Mouse (Mus musculus) forebrain, embryonic 13.5 days (tissue): ENCODE results near the gene Gm7579. TPM values are rescaled to one million over a fixed set of nuclear protein-coding genes. Genes with fewer than 3 reads are reported as not detected.
"Not testable (repeated sequence)": the region's sequence is repeated elsewhere in the genome, so short reads cannot be mapped to it uniquely, and the experiment has no call there.

Experiments
- ATAC-seq: fragments of 200-750 bp; cut with Nextera tagmentation; 2 replicates; pipeline ENCODE4 v1.8.0; 2017
- H3K27ac ChIP-seq: fragments of 300-500 bp; sonication (generic); 2 replicates; pipeline ENCODE4 v1.5.1; 2015; ENCODE audit warnings: inconsistent platforms, mild to moderate bottlenecking, moderate library complexity
- H3K27me3 ChIP-seq: fragments of 300-500 bp; sonication (generic); 2 replicates; pipeline ENCODE4 v1.6.1; 2015; ENCODE audit warnings: mild to moderate bottlenecking, inconsistent platforms
- H3K36me3 ChIP-seq: fragments of 300-500 bp; sonication (generic); 2 replicates; pipeline ENCODE4 v1.6.1; 2015; ENCODE audit warnings: mild to moderate bottlenecking, inconsistent platforms; ENCODE audit not compliant: poor library complexity, severe bottlenecking
- H3K4me1 ChIP-seq: fragments of 300-500 bp; sonication (generic); 2 replicates; pipeline ENCODE4 v1.6.1; 2015; ENCODE audit warnings: inconsistent platforms
- H3K4me2 ChIP-seq: fragments of 300-500 bp; sonication (generic); 2 replicates; pipeline ENCODE4 v1.6.1; 2015; ENCODE audit warnings: inconsistent platforms, mild to moderate bottlenecking, moderate library complexity
- H3K4me3 ChIP-seq: fragments of 300-500 bp; sonication (generic); 2 replicates; pipeline ENCODE4 v1.5.1; 2015; ENCODE audit warnings: mild to moderate bottlenecking, inconsistent platforms
- H3K9ac ChIP-seq: fragments of 300-500 bp; sonication (generic); 2 replicates; pipeline ENCODE4 v1.6.1; 2015; ENCODE audit warnings: mild to moderate bottlenecking, inconsistent platforms
- H3K9me3 ChIP-seq: fragments of 300-500 bp; sonication (generic); replicated peaks from 2 replicates; pipeline ENCODE4 v1.6.1; 2016; ENCODE audit warnings: inconsistent platforms
- WGBS: fragments of 180-500 bp; shearing (Covaris S2); methylation state at CpG from one replicate; pipeline ENCODE4 v1.1.7; 2015; 5-methylcytosine and 5-hydroxymethylcytosine counted together
- polyA plus RNA-seq: library from polyadenylated mRNA; unstranded; fragments of >200 nt; fragmentation: Nextera tagmentation; extraction: Ambion mirVana; gene quantifications from 2 replicates; pipeline ENCODE4 v1.2.1, GENCODE M21; 2015

Gene Gm7579
- polyA plus RNA-seq, 1 experiment from 2014 or later: not detected

- Histone ChIP-seq H3K9ac (no peak overlapping the region), H3K4me2 (no peak overlapping the region), H3K4me3 (no peak overlapping the region), H3K36me3 (no peaks in the 10 kb centered on the region), H3K9me3 (no peaks in the 10 kb centered on the region), H3K27me3 (no peaks in the 10 kb centered on the region), H3K27ac (no peak overlapping the region), H3K4me1 (no peaks in the 10 kb centered on the region)
- 57% methylated on average over 2 of the region's 2 CpGs for WGBS
- ATAC-seq: no peak
These were observed 12.9 kb downstream of the Gm7579 start for GRCm38 (mm10) chr7:142224518-142224917.

- H3K4me3 ChIP-seq, H3K4me2 ChIP-seq, H3K27me3 ChIP-seq, H3K36me3 ChIP-seq, ATAC-seq, H3K27ac ChIP-seq, H3K4me1 ChIP-seq, H3K9me3 ChIP-seq, H3K9ac ChIP-seq: not testable (repeated sequence)
- 53% methylated on average over 3 of the region's 3 CpGs for WGBS
These were observed 18.2 kb downstream of the Gm7579 start, which contains the start of gene Krtap5-5 for GRCm38 (mm10) chr7:142229871-142230270. TSS of gene Krtap5-5 (minus strand) at chr7:142229971.

- ATAC-seq: no peak
- Histone ChIP-seq H3K27me3 (no peaks in the 10 kb centered on the region), H3K4me1 (no peaks in the 10 kb centered on the region), H3K9me3 (peaks cover 13% of the 10 kb centered on the region; the same call in 1 of the 2 replicates), H3K9ac (no peak overlapping the region), H3K36me3 (no peaks in the 10 kb centered on the region), H3K4me2 (no peak overlapping the region), H3K27ac (no peak overlapping the region), H3K4me3 (no peak overlapping the region)
- WGBS: 17% methylated on average over 1 of the region's 1 CpGs
These were observed 19.9 kb downstream of the Gm7579 start for GRCm38 (mm10) chr7:142231540-142231939.

GRCm38 (mm10) chr7:142240978-142241377 lies 29.3 kb downstream of the Gm7579 start, which contains the start of gene Gm40460:
TSS of gene Gm40460 (minus strand) at chr7:142241078.
- Histone ChIP-seq H3K36me3 (no peaks in the 10 kb centered on the region), H3K9me3 (peaks cover 3% of the 10 kb centered on the region; the same call in 1 of the 2 replicates), H3K4me3 (no peak within 1 kb of the TSS), H3K4me1 (no peaks in the 10 kb centered on the region), H3K27ac (no peak within 1 kb of the TSS), H3K9ac (no peak within 1 kb of the TSS), H3K27me3 (no peaks in the 10 kb centered on the region), H3K4me2 (no peak within 1 kb of the TSS)
- WGBS: 48% methylated on average over 2 of the region's 2 CpGs
- ATAC-seq: no peak

DNA sequence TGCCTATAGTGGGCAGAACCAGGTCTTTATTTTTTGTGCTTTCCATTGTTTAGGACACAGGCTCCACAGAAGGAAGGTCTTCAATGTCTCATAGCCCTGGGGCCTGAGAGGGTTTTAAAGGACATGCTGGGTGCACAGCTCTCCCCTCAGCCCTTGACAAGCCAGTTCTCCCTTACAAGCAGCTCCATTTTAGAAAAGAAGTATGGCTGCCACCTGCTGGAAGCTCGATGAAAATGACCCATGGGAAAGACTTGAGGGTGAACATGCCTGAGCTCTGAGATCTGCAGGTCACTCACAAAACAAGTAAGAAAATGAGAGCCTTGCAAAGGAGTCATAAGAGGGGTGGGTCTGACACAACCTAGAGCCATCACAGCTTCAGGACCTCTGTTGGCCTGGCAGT lies 38.2 kb downstream of the Gm7579 start:
- Histone ChIP-seq H3K36me3 (no peaks in the 10 kb centered on the region), H3K27ac (no peak overlapping the region), H3K4me1 (no peaks in the 10 kb centered on the region), H3K4me3 (no peak overlapping the region), H3K9me3 (no peaks in the 10 kb centered on the region), H3K4me2 (no peak overlapping the region), H3K27me3 (peaks cover 8% of the 10 kb centered on the region), H3K9ac (no peak overlapping the region)
- 0% methylated on average over 1 of the region's 1 CpGs for WGBS
- no peak for ATAC-seq

DNA sequence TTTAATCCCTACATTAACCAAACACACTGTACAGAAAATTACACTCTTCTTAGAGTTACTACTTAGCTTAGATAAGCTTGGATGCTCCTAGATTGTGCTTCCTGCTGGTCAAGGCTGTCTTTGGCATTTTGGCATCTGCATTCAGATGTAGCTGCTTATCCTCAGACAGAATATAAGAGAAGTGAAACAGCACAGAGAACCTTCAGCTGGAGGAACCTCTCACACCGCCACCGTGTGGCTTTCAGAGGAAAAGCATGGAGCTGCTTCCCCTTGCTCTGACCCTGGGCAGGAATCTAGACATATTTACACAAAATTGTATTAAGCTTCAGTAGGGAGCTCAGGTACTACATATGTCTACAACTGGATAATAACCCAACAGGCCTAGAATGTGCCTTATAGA lies 43.9 kb downstream of the Gm7579 start:
- no peaks in the 10 kb centered on the region for H3K9me3 ChIP-seq
- WGBS: 1% methylated on average over 2 of the region's 2 CpGs
- no peaks in the 10 kb centered on the region for H3K36me3 ChIP-seq
- H3K27me3 ChIP-seq: peaks cover 19% of the 10 kb centered on the region
- no peak overlapping the region for H3K9ac ChIP-seq
- no peak for ATAC-seq
- H3K4me3 ChIP-seq: no peak overlapping the region
- H3K4me1 ChIP-seq: no peaks in the 10 kb centered on the region
- no peak overlapping the region for H3K4me2 ChIP-seq
- H3K27ac ChIP-seq: no peak overlapping the region

GRCm38 (mm10) chr7:142258254-142258653 lies 46.6 kb downstream of the Gm7579 start, which contains the start of gene Gm2431:
TSS of gene Gm2431 (minus strand) at chr7:142258354.
- not testable (repeated sequence) for H3K9me3 ChIP-seq, H3K27ac ChIP-seq, ATAC-seq, H3K4me3 ChIP-seq, H3K4me1 ChIP-seq, H3K4me2 ChIP-seq, H3K9ac ChIP-seq, H3K36me3 ChIP-seq
- H3K27me3 ChIP-seq: 0 out of 2 replicates have a peak, but pooled peaks cover 12% of the 10 kb centered on the region
- WGBS: 74% methylated on average over 1 of the region's 1 CpGs

Other genes starting within 250 kb of the Gm7579 start
- gene Mob2, start 150.8 kb upstream of the Gm7579 start, polyA plus RNA-seq: 51.0 and 58.1 TPM in 2 replicates
- 44.1 and 55.6 TPM in 2 replicates for gene Dusp8, start 116.0 kb upstream of the Gm7579 start, polyA plus RNA-seq
- gene Gm45618, start 91.1 kb upstream of the Gm7579 start, polyA plus RNA-seq: not detected in 2 replicates
- not detected in 2 replicates for gene Gm39115, start 75.8 kb upstream of the Gm7579 start, polyA plus RNA-seq
- not detected in 2 replicates for gene Gm45337, start 67.3 kb upstream of the Gm7579 start, polyA plus RNA-seq
- gene Gm29735, start 54.7 kb upstream of the Gm7579 start, polyA plus RNA-seq: not detected in 2 replicates
- not detected in 2 replicates for gene Gm4553, start 46.1 kb upstream of the Gm7579 start, polyA plus RNA-seq
- gene Krtap5-2, start 35.9 kb upstream of the Gm7579 start, polyA plus RNA-seq: not detected in 2 replicates
- gene Gm10153, start 21.5 kb upstream of the Gm7579 start, polyA plus RNA-seq: not detected in 2 replicates
- gene Krtap5-3, start 10.5 kb upstream of the Gm7579 start, polyA plus RNA-seq: not detected in 2 replicates
- gene Krtap5-5, start 18.1 kb downstream of the Gm7579 start, polyA plus RNA-seq: not detected in 2 replicates
- not detected in 2 replicates for gene Gm40460, start 29.2 kb downstream of the Gm7579 start, polyA plus RNA-seq
- not detected in 2 replicates for gene Gm2431, start 46.5 kb downstream of the Gm7579 start, polyA plus RNA-seq
- not detected in 2 replicates for gene Gm4559, start 62.5 kb downstream of the Gm7579 start, polyA plus RNA-seq
- gene Krtap5-1, start 85.3 kb downstream of the Gm7579 start, polyA plus RNA-seq: not detected in 2 replicates
- not detected in 2 replicates for gene Krtap5-4, start 91.7 kb downstream of the Gm7579 start, polyA plus RNA-seq
- gene Ifitm10, start 161.9 kb downstream of the Gm7579 start, polyA plus RNA-seq: 0.96 and 1.1 TPM in 2 replicates
- 1.5 TPM in 1 of 2 replicates, not detected in the other for gene Gm49369, start 170.8 kb downstream of the Gm7579 start, polyA plus RNA-seq
- 145 and 166 TPM in 2 replicates for gene Ctsd, start 176.2 kb downstream of the Gm7579 start, polyA plus RNA-seq
- gene Syt8, start 223.0 kb downstream of the Gm7579 start, polyA plus RNA-seq: not detected in 2 replicates
- 0.61 TPM in 1 of 2 replicates, not detected in the other for gene Tnni2, start 229.9 kb downstream of the Gm7579 start, polyA plus RNA-seq
- gene Lsp1, start 248.9 kb downstream of the Gm7579 start, polyA plus RNA-seq: 4.2 TPM in 2 replicates